Mouse (Mus musculus) forebrain, embryonic 13.5 days (tissue): Measurements from ENCODE around the gene Rab40c. TPM values are rescaled to one million over a fixed set of nuclear protein-coding genes. Genes with fewer than 3 reads are reported as not detected.
A peak's percentile ranks its signal among the peaks of the same experiment; 100 is the strongest.

ENCODE experiments used
- ATAC-seq: fragments of 200-750 bp; cut with Nextera tagmentation; 2 replicates; pipeline ENCODE4 v1.8.0; 2017
- H3K27ac ChIP-seq: fragments of 300-500 bp; sonication (generic); 2 replicates; pipeline ENCODE4 v1.5.1; 2015; ENCODE audit warnings: inconsistent platforms, mild to moderate bottlenecking, moderate library complexity
- H3K27me3 ChIP-seq: fragments of 300-500 bp; sonication (generic); 2 replicates; pipeline ENCODE4 v1.6.1; 2015; ENCODE audit warnings: mild to moderate bottlenecking, inconsistent platforms
- H3K36me3 ChIP-seq: fragments of 300-500 bp; sonication (generic); 2 replicates; pipeline ENCODE4 v1.6.1; 2015; ENCODE audit warnings: mild to moderate bottlenecking, inconsistent platforms; ENCODE audit not compliant: poor library complexity, severe bottlenecking
- H3K4me1 ChIP-seq: fragments of 300-500 bp; sonication (generic); 2 replicates; pipeline ENCODE4 v1.6.1; 2015; ENCODE audit warnings: inconsistent platforms
- H3K4me2 ChIP-seq: fragments of 300-500 bp; sonication (generic); 2 replicates; pipeline ENCODE4 v1.6.1; 2015; ENCODE audit warnings: inconsistent platforms, mild to moderate bottlenecking, moderate library complexity
- H3K4me3 ChIP-seq: fragments of 300-500 bp; sonication (generic); 2 replicates; pipeline ENCODE4 v1.5.1; 2015; ENCODE audit warnings: mild to moderate bottlenecking, inconsistent platforms
- H3K9ac ChIP-seq: fragments of 300-500 bp; sonication (generic); 2 replicates; pipeline ENCODE4 v1.6.1; 2015; ENCODE audit warnings: mild to moderate bottlenecking, inconsistent platforms
- H3K9me3 ChIP-seq: fragments of 300-500 bp; sonication (generic); replicated peaks from 2 replicates; pipeline ENCODE4 v1.6.1; 2016; ENCODE audit warnings: inconsistent platforms
- WGBS: fragments of 180-500 bp; shearing (Covaris S2); methylation state at CpG from one replicate; pipeline ENCODE4 v1.1.7; 2015; 5-methylcytosine and 5-hydroxymethylcytosine counted together
- polyA plus RNA-seq: library from polyadenylated mRNA; unstranded; fragments of >200 nt; fragmentation: Nextera tagmentation; extraction: Ambion mirVana; gene quantifications from 2 replicates; pipeline ENCODE4 v1.2.1, GENCODE M21; 2015

The Rab40c gene
- 39.5 and 45.9 TPM in 2 replicates for polyA plus RNA-seq

GRCm38 (mm10) chr17:25919144-25919785 lies at the start of gene Rab40c:
Rab40c (minus strand) TSS chr17:25919727.
- Histone ChIP-seq H3K4me3 (peak within 1 kb of the TSS; percentile 97), H3K4me1 (peaks cover 31% of the 10 kb centered on the region), H3K9me3 (no peaks in the 10 kb centered on the region), H3K27me3 (no peaks in the 10 kb centered on the region), H3K36me3 (peaks cover 16% of the 10 kb centered on the region), H3K9ac (peak within 1 kb of the TSS; percentile 95), H3K27ac (peak within 1 kb of the TSS; percentile 92), H3K4me2 (peak within 1 kb of the TSS; percentile 92)
- peak; percentile 92 for ATAC-seq
- under 1% methylated on average over 61 of the region's 78 CpGs for WGBS

GRCm38 (mm10) chr17:25968176-25968575 lies 48.6 kb upstream of the Rab40c start:
- 69% methylated on average over 1 of the region's 1 CpGs for WGBS
- peaks cover 21% of the 10 kb centered on the region for H3K36me3 ChIP-seq
- H3K27me3 ChIP-seq = no peaks in the 10 kb centered on the region
- H3K4me1 ChIP-seq = no peaks in the 10 kb centered on the region
- no peaks in the 10 kb centered on the region for H3K9me3 ChIP-seq
- no peak overlapping the region for H3K9ac ChIP-seq
- H3K27ac ChIP-seq = no peak overlapping the region
- no peak for ATAC-seq
- no peak overlapping the region for H3K4me3 ChIP-seq
- H3K4me2 ChIP-seq = no peak overlapping the region

DNA sequence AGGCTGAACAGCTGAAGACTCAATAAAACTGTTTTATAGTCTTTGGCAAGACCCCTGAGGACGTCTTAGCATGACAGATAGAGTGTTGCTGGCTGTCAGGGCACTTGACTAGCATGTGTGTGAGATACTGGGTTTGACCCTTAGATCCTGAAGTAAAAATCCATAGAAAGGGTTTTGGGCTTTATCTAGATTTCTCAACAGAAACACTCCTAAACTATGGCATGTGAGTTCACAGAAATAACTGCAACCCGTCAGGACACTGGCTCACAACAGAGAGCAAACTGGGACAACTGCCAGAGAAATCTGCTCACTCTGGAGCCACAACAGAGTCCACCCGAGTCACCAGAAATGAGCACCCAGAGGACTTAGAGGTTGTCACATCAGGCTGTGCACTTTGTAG lies 48.1 kb upstream of the Rab40c start:
- no peaks in the 10 kb centered on the region for H3K9me3 ChIP-seq
- H3K27me3 ChIP-seq = no peaks in the 10 kb centered on the region
- no peak overlapping the region for H3K4me2 ChIP-seq
- no peaks in the 10 kb centered on the region for H3K4me1 ChIP-seq
- peaks cover 26% of the 10 kb centered on the region for H3K36me3 ChIP-seq
- ATAC-seq = no peak
- WGBS = 82% methylated on average over 3 of the region's 3 CpGs
- no peak overlapping the region for H3K9ac ChIP-seq
- no peak overlapping the region for H3K27ac ChIP-seq
- no peak overlapping the region for H3K4me3 ChIP-seq

- 91% methylated on average over 7 of the region's 7 CpGs for WGBS
- H3K4me3 ChIP-seq = no peak overlapping the region
- H3K4me2 ChIP-seq = no peak overlapping the region
- no peaks in the 10 kb centered on the region for H3K4me1 ChIP-seq
- peaks cover 53% of the 10 kb centered on the region for H3K36me3 ChIP-seq
- no peaks in the 10 kb centered on the region for H3K9me3 ChIP-seq
- H3K9ac ChIP-seq = no peak overlapping the region
- no peak overlapping the region for H3K27ac ChIP-seq
- ATAC-seq = no peak
- no peaks in the 10 kb centered on the region for H3K27me3 ChIP-seq
Observed at GRCm38 (mm10) chr17:25964271-25964670, 44.7 kb upstream of the Rab40c start.

GRCm38 (mm10) chr17:25962413-25962905 lies 42.9 kb upstream of the Rab40c start:
- Histone ChIP-seq H3K4me1 (no peaks in the 10 kb centered on the region; the same call in 1 of the 2 replicates), H3K9ac (no peak overlapping the region), H3K27me3 (no peaks in the 10 kb centered on the region), H3K4me3 (no peak overlapping the region), H3K27ac (no peak overlapping the region), H3K9me3 (no peaks in the 10 kb centered on the region), H3K4me2 (no peak overlapping the region), H3K36me3 (peaks cover 71% of the 10 kb centered on the region)
- 93% methylated on average over 7 of the region's 7 CpGs for WGBS
- no peak for ATAC-seq

- ATAC-seq = no peak
- WGBS = 99% methylated on average over 5 of the region's 5 CpGs
- Histone ChIP-seq H3K4me1 (no peaks in the 10 kb centered on the region; the same call in 1 of the 2 replicates), H3K9ac (no peak overlapping the region), H3K4me2 (no peak overlapping the region), H3K4me3 (no peak overlapping the region), H3K27me3 (no peaks in the 10 kb centered on the region), H3K27ac (no peak overlapping the region), H3K36me3 (peaks cover 75% of the 10 kb centered on the region), H3K9me3 (no peaks in the 10 kb centered on the region)
Observed at GRCm38 (mm10) chr17:25961566-25961965, 42.0 kb upstream of the Rab40c start.

DNA sequence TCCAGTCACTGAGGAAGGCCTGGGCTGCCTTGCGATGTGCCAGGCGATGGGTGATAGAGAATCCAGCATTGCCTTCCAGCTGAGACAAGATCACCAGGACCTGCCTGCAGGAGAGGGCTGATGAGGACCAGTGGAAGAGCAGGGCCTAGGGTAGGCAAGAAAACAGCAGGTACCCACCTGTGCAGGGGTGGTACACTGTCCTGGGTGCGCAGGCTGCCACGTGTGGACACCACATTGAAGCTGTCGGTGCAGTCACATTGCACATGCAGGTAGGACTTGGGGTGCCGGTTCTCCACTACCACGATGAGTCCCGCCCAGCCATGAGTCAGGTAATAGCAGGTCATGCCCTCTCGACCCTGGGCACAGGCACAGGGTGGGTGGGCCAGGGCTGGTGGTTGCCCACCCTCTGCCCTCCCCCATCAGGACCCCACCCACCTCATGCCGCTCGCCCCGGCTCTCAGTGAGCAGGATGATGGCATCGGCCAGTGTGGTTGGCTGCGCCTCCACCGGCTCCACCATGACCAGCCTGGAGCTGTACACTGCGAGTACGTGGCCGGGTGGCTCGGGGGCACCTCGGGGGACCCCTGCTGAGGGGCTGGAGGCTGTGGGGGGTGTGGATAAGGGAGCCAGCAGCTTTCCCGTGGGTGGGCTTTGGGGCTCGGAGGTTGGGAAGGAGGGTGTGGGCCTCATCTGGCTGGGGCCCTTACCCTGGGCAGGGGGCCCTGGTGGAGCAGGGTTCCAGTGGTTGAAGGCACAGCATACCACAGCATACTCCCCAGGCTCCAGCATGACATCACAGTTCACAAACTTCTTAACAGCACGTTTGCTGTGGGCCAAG lies 40.3 kb upstream of the Rab40c start:
- H3K4me3 ChIP-seq = no peak overlapping the region
- H3K27ac ChIP-seq = no peak overlapping the region
- 93% methylated on average over 23 of the region's 23 CpGs for WGBS
- peaks cover 71% of the 10 kb centered on the region for H3K36me3 ChIP-seq
- no peak for ATAC-seq
- no peaks in the 10 kb centered on the region for H3K27me3 ChIP-seq
- no peak overlapping the region for H3K4me2 ChIP-seq
- H3K9ac ChIP-seq = no peak overlapping the region
- no peaks in the 10 kb centered on the region for H3K9me3 ChIP-seq
- no peaks in the 10 kb centered on the region; the same call in 1 of the 2 replicates for H3K4me1 ChIP-seq

- H3K4me3 ChIP-seq = no peak overlapping the region
- no peak overlapping the region for H3K4me2 ChIP-seq
- ATAC-seq = no peak
- H3K9ac ChIP-seq = no peak overlapping the region
- no peaks in the 10 kb centered on the region; the same call in 1 of the 2 replicates for H3K4me1 ChIP-seq
- no peak overlapping the region for H3K27ac ChIP-seq
- peaks cover 3% of the 10 kb centered on the region for H3K27me3 ChIP-seq
- H3K36me3 ChIP-seq = peaks cover 62% of the 10 kb centered on the region
- H3K9me3 ChIP-seq = no peaks in the 10 kb centered on the region
- 90% methylated on average over 11 of the region's 11 CpGs for WGBS
Observed at GRCm38 (mm10) chr17:25958771-25959494, 39.4 kb upstream of the Rab40c start.

DNA sequence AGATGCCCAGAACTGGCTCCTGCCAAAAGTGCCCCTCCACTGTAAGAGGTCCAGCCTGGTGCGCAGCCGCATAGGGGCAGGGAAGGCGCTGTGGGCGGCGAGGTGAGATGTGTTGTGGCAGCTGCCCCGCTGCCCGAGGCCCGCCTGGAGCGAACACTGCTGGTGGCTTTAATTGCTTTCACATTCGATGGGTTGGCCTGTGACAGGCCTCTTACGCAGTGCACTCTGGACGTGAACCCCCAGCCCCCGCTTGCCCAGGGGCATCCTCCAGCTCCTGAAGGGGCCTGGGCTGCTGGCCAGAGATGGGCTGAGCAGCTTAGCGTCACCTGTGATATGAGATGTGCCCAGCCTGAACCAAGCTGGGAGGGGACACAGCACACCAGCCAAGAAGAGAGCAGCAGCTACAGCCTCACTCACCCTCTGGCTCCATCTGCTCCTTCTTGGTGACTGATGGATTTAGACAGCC lies 38.1 kb upstream of the Rab40c start:
- H3K9ac ChIP-seq = peak overlapping the region; percentile 12; the same call in 1 of the 2 replicates
- no peaks in the 10 kb centered on the region for H3K9me3 ChIP-seq
- no peak for ATAC-seq
- no peak overlapping the region for H3K4me2 ChIP-seq
- 83% methylated on average over 14 of the region's 14 CpGs for WGBS
- H3K36me3 ChIP-seq = peaks cover 48% of the 10 kb centered on the region
- H3K27ac ChIP-seq = no peak overlapping the region
- H3K27me3 ChIP-seq = peaks cover 15% of the 10 kb centered on the region
- no peaks in the 10 kb centered on the region; the same call in 1 of the 2 replicates for H3K4me1 ChIP-seq
- no peak overlapping the region for H3K4me3 ChIP-seq

GRCm38 (mm10) chr17:25956631-25957030 lies 37.1 kb upstream of the Rab40c start:
- H3K27me3 ChIP-seq = peaks cover 25% of the 10 kb centered on the region
- no peak for ATAC-seq
- H3K4me1 ChIP-seq = peaks cover 5% of the 10 kb centered on the region
- no peak overlapping the region for H3K9ac ChIP-seq
- H3K36me3 ChIP-seq = peaks cover 43% of the 10 kb centered on the region
- no peaks in the 10 kb centered on the region for H3K9me3 ChIP-seq
- no peak overlapping the region for H3K4me2 ChIP-seq
- WGBS = 82% methylated on average over 7 of the region's 7 CpGs
- no peak overlapping the region for H3K27ac ChIP-seq
- H3K4me3 ChIP-seq = no peak overlapping the region

DNA sequence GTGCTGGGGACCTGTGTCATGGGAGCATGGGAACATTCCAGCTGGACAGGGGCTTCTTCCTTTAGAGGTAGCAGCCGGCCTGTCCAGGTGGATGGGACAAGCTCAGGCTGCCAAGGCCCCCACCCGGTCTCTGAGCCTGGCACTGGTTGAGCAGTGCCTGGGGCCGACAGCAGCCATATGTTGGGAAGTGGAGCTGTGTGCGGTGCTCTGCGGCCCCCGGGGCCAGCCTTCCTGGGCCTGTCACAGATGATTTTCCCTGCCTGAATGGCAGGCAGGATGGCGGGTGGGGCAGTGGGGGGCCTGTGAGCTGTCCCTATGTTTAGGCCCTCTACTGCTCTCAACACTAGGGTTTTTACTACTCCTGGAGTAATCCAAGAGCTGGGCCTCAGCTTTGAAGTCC lies 36.7 kb upstream of the Rab40c start:
- peaks cover 9% of the 10 kb centered on the region for H3K4me1 ChIP-seq
- peaks cover 40% of the 10 kb centered on the region for H3K36me3 ChIP-seq
- WGBS = 76% methylated on average over 7 of the region's 7 CpGs
- no peaks in the 10 kb centered on the region for H3K9me3 ChIP-seq
- peak overlapping the region; percentile 12; the same call in 1 of the 2 replicates for H3K9ac ChIP-seq
- no peak for ATAC-seq
- H3K4me3 ChIP-seq = no peak overlapping the region
- no peak overlapping the region for H3K4me2 ChIP-seq
- no peak overlapping the region for H3K27ac ChIP-seq
- H3K27me3 ChIP-seq = peaks cover 29% of the 10 kb centered on the region
